In genomic region chr16:4267453-4267852, GRCm38 (mm10) we compare ENCODE assay signal across 8 mouse cellular contexts. TPM values are rescaled to one million over a fixed set of nuclear protein-coding genes. Genes with fewer than 3 reads are reported as not detected.
DNase-seq lines count a peak whose midpoint lies in the region; ATAC-seq and TF ChIP-seq lines count a peak whose summit lies in the region.

No protein-coding gene starts in this region.

- H3K9ac ChIP-seq in lung, embryonic 15.5 days, result peak overlapping the region; percentile 55; the same call in 1 of the 2 replicates
- H3K9ac ChIP-seq in forebrain, embryonic 16.5 days (replicated peaks; ENCODE audit: low read depth, low read length), result no peak overlapping the region
- H3K9ac ChIP-seq in limb, embryonic 14.5 days (ENCODE audit: low read depth, low read length, severe bottlenecking), result peak overlapping the region; percentile 56
- peak overlapping the region; percentile 19; the same call in 1 of the 2 replicates for H3K9ac ChIP-seq in stomach, embryonic 15.5 days

- no peaks in the 10 kb centered on the region for H3K36me3 ChIP-seq in lung, embryonic 15.5 days
- H3K36me3 ChIP-seq in forebrain, embryonic 16.5 days (ENCODE audit: control insufficient read depth, insufficient read depth), result no peaks in the 10 kb centered on the region
- H3K36me3 ChIP-seq in limb, embryonic 14.5 days (ENCODE audit: control insufficient read depth, insufficient read depth, low read length), result no peaks in the 10 kb centered on the region
- H3K36me3 ChIP-seq in stomach, embryonic 15.5 days, result no peaks in the 10 kb centered on the region

- DNase-seq in lung, postnatal 36 days, result no peak
- DNase-seq in limb, embryonic 14.5 days (ENCODE audit: low spot score), result no peak
- DNase-seq in retina, embryonic 14.5 days (ENCODE audit: low spot score), result no peak
- no peak for DNase-seq in c-Kit-positive CD71-positive TER-119-positive erythroid progenitor cells, embryonic 14.5 days (ENCODE audit: low spot score)
- no peak for DNase-seq in right cerebral cortex, postnatal 4 days

- H3K4me3 ChIP-seq in lung, embryonic 15.5 days, result peak overlapping the region; percentile 44
- H3K4me3 ChIP-seq in forebrain, embryonic 16.5 days (replicated peaks; ENCODE audit: low read length), result no peak overlapping the region
- H3K4me3 ChIP-seq in limb, embryonic 14.5 days (replicated peaks; ENCODE audit: low read length), result peak overlapping the region; percentile 39
- peak overlapping the region; percentile 43 for H3K4me3 ChIP-seq in stomach, embryonic 15.5 days (replicated peaks)

- WGBS in lung, embryonic 15.5 days, result 50% methylated on average over 9 of the region's 9 CpGs
- 56% methylated on average over 9 of the region's 9 CpGs for WGBS in forebrain, embryonic 16.5 days
- 55% methylated on average over 9 of the region's 9 CpGs for WGBS in limb, embryonic 14.5 days
- 55% methylated on average over 9 of the region's 9 CpGs for WGBS in stomach, embryonic 15.5 days

- H3K9me3 ChIP-seq in lung, embryonic 15.5 days, result no peaks in the 10 kb centered on the region
- H3K9me3 ChIP-seq in forebrain, embryonic 16.5 days (ENCODE audit: control insufficient read depth, low read length), result no peaks in the 10 kb centered on the region
- H3K9me3 ChIP-seq in limb, embryonic 14.5 days (ENCODE audit: control insufficient read depth, low read length), result no peaks in the 10 kb centered on the region
- no peaks in the 10 kb centered on the region for H3K9me3 ChIP-seq in stomach, embryonic 15.5 days

- H3K4me1 ChIP-seq in lung, embryonic 15.5 days, result peaks cover 27% of the 10 kb centered on the region
- H3K4me1 ChIP-seq in forebrain, embryonic 16.5 days (replicated peaks; ENCODE audit: control insufficient read depth, insufficient read depth, low read length), result peaks cover 8% of the 10 kb centered on the region
- H3K4me1 ChIP-seq in limb, embryonic 14.5 days (ENCODE audit: control insufficient read depth, insufficient read depth, low read length), result peaks cover 17% of the 10 kb centered on the region
- peaks cover 13% of the 10 kb centered on the region for H3K4me1 ChIP-seq in stomach, embryonic 15.5 days

- no peak for TF ChIP-seq POLR2A in limb, embryonic 14.5 days (IDR thresholded peaks at IDR 0.05; ENCODE audit: borderline replicate concordance, extremely low read depth, insufficient read depth, insufficient read length)

- H3K4me2 ChIP-seq in lung, embryonic 15.5 days, result peak overlapping the region; percentile 86
- peak overlapping the region; percentile 59; the same call in 1 of the 2 replicates for H3K4me2 ChIP-seq in forebrain, embryonic 16.5 days (ENCODE audit: low read length)
- peak overlapping the region; percentile 79 for H3K4me2 ChIP-seq in limb, embryonic 14.5 days (replicated peaks; ENCODE audit: low read depth, low read length, severe bottlenecking)
- peak overlapping the region; percentile 83 for H3K4me2 ChIP-seq in stomach, embryonic 15.5 days

- no peaks in the 10 kb centered on the region for H3K27me3 ChIP-seq in lung, embryonic 15.5 days
- H3K27me3 ChIP-seq in forebrain, embryonic 16.5 days (replicated peaks; ENCODE audit: control insufficient read depth, insufficient read depth, low read length), result no peaks in the 10 kb centered on the region
- H3K27me3 ChIP-seq in limb, embryonic 14.5 days (ENCODE audit: control insufficient read depth, insufficient read depth, low read length), result no peaks in the 10 kb centered on the region
- H3K27me3 ChIP-seq in stomach, embryonic 15.5 days (replicated peaks), result no peaks in the 10 kb centered on the region

- ATAC-seq in lung, embryonic 15.5 days (ENCODE audit: borderline replicate concordance, extremely low read depth, low FRiP score, low TSS enrichment), result no peak
- ATAC-seq in forebrain, embryonic 16.5 days, result 0 out of 2 replicates have a peak, but pooled peaks have one; percentile 15
- no peak; the same call in 1 of the 2 replicates for ATAC-seq in limb, embryonic 14.5 days (ENCODE audit: low FRiP score, low read depth)
- no peak; the same call in 1 of the 2 replicates for ATAC-seq in stomach, embryonic 15.5 days (ENCODE audit: insufficient read depth, low FRiP score, low read depth)

- H3K27ac ChIP-seq in lung, embryonic 15.5 days, result no peak overlapping the region
- no peak overlapping the region for H3K27ac ChIP-seq in forebrain, embryonic 16.5 days (ENCODE audit: low read length)
- no peak overlapping the region for H3K27ac ChIP-seq in limb, embryonic 14.5 days (replicated peaks; ENCODE audit: low read depth, low read length)
- no peak overlapping the region for H3K27ac ChIP-seq in stomach, embryonic 15.5 days

RNA-seq across cellular contexts. Expression of gene Crebbp, which starts 53.7 kb away (rescaled TPM):
- polyA plus RNA-seq in lung, embryonic 15.5 days (2015; fragmentation: Nextera tagmentation; extraction: Ambion mirVana), result 27.9 and 30.2 TPM in 2 replicates
- polyA plus RNA-seq in forebrain, embryonic 16.5 days (2015; fragmentation: Nextera tagmentation; extraction: Ambion mirVana), result 47.4 and 49.0 TPM in 2 replicates
- 31.3 and 36.7 TPM in 2 replicates for polyA plus RNA-seq in limb, embryonic 14.5 days (2012; rRNA removed)
- polyA plus RNA-seq in limb, embryonic 14.5 days (2014; fragmentation: Nextera tagmentation; extraction: Ambion mirVana), result 55.7 and 60.5 TPM in 2 replicates
- polyA plus RNA-seq in stomach, embryonic 15.5 days (2015; fragmentation: Nextera tagmentation; extraction: Ambion mirVana), result 28.7 and 30.8 TPM in 2 replicates
